Mouse (Mus musculus): ENCODE data around the gene Pdcd7. TPM values are rescaled to one million over a fixed set of nuclear protein-coding genes. Genes with fewer than 3 reads are reported as not detected.

Gene Pdcd7
- polyA plus RNA-seq (2012; rRNA removed), result 11.4 and 14.9 TPM in 2 replicates

DNA sequence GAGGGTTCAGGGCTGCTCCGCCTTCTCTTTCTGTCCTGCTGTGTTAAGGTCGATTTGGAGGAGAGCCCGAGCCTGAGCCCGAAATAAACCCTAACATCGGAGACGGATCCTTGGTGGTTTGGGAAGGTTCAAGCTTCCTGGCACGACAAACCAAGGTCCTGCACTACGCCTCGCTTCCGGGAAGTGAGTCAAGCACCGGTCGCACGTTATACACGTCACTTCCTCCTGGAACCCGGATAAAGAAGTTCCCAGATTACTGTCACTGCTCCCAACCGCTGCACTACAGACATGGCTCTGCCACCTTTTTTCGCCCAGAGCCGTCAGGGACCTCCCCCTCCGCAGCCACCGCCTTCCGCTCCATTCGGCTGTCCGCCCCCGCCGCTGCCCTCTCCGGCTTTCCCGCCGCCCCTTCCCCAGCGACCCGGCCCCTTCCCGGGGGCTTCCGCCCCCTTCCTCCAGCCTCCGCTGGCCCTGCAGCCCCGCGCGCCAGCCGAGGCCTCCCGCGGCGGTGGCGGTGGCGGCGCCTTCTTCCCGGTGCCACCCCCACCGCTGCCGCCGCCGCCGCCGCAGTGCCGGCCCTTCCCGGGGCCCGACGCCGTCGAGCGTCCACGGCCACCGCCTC, at the start of gene Pdcd7:
Gene Pdcd7, plus strand, starts transcription at position 251 of the 622 bp plus-strand sequence.

DNA sequence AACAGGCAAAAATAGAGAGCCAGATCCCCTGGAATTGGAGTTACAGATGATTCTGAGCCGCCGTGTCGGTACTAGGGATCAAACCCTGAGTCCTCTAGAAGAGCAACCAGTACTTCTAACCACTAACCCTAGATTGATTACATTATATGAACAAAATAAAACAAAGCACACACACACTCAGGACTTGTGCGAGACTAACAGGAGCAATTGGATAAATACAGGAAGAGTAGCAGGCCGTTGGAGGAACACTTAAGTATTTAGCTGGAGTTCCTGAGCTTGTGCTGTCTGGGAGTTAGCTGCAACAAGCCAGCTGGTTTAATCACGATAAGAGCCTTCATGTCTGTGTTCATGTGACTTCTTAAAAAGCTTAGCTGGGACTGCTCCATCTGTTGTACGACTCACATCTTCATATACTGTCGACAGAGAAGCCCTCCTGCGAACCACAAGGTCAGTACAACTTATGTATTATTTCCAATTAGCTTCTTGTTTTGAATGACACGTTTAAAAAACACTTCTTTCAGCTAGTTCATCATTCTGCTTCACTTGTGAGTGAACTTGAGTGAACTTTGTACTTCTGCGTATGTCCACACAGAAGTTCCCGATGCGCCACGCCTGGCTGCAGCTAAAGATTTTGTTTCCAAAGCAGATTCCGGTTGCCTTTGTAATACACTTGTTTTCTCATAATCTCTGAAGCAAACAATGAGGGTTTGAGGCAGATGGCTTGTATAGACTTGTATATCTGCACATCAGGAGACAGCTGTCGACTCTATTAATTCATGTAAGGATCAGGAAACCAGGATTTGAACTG, 14.9 kb downstream of the Pdcd7 start, which contains the start of gene Ubap1l:
Gene Ubap1l, plus strand, starts transcription at position 401 of the 808 bp plus-strand sequence.

DNA sequence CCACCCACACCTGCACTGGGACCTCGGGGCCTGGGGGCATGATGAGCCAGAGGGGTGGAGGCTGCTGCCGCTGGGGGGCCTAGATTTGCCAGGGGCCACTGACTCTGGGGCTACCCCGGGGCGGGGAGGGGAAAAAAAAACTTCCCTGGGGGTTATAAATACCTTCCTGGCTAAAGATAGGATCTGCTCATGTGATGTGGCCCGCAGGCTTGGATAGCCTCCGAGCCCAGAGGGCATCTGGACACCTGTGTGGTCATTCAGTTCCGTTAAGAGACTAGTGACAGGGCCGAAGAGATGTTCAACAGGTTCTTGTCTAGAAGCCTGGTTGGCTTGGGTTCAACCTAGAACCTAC, 45.7 kb downstream of the Pdcd7 start, which contains the start of gene Kbtbd13:
Gene Kbtbd13, minus strand, starts transcription at position 40 of the 352 bp plus-strand sequence.

DNA sequence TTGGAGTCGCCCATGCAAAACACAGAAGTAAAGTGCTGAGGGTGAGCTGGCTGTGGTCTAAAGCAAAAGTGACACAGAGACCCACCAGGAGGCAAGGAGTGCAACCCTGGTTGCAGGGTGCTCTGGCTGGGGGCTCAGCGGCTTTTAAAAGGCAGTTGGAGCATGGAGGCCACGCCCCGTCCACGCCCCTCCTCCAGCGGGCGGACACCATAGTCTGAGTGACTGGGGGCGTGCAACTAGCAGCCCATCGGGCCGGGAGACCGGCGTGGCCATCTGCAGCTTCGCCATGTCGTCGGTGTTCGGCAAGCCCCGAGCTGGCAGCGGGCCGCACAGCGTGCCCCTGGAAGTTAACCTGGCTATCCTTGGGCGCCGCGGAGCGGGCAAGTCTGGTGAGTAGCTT, 52.4 kb downstream of the Pdcd7 start, which contains the start of gene Rasl12:
Gene Rasl12, plus strand, starts transcription at position 228 of the 400 bp plus-strand sequence.

Other genes starting within 250 kb of the Pdcd7 start
- 23.3 and 25.4 TPM in 2 replicates for gene Igdcc4, start 244.6 kb upstream of the Pdcd7 start, polyA plus RNA-seq (2012; rRNA removed)
- gene Igdcc3, start 204.9 kb upstream of the Pdcd7 start, polyA plus RNA-seq (2012; rRNA removed), result 0.14 and 0.19 TPM in 2 replicates
- gene Parp16, start 150.8 kb upstream of the Pdcd7 start, polyA plus RNA-seq (2012; rRNA removed), result 13.5 and 16.8 TPM in 2 replicates
- gene Cilp, start 80.9 kb upstream of the Pdcd7 start, polyA plus RNA-seq (2012; rRNA removed), result 8.3 and 10.1 TPM in 2 replicates
- 7.6 and 10.6 TPM in 2 replicates for gene Clpx, start 51.8 kb upstream of the Pdcd7 start, polyA plus RNA-seq (2012; rRNA removed)
- 0.31 and 0.57 TPM in 2 replicates for gene Ubap1l, start 14.9 kb downstream of the Pdcd7 start, polyA plus RNA-seq (2012; rRNA removed)
- gene Kbtbd13, start 45.5 kb downstream of the Pdcd7 start, polyA plus RNA-seq (2012; rRNA removed), result 1.3 and 2.0 TPM in 2 replicates
- gene Rasl12, start 52.4 kb downstream of the Pdcd7 start, polyA plus RNA-seq (2012; rRNA removed), result 6.4 and 8.7 TPM in 2 replicates
- 2.3 and 2.7 TPM in 2 replicates for gene Slc51b, start 76.9 kb downstream of the Pdcd7 start, polyA plus RNA-seq (2012; rRNA removed)
- 8.4 and 10.7 TPM in 2 replicates for gene Mtfmt, start 89.7 kb downstream of the Pdcd7 start, polyA plus RNA-seq (2012; rRNA removed)
- 11.5 and 12.6 TPM in 2 replicates for gene Spg21, start 114.8 kb downstream of the Pdcd7 start, polyA plus RNA-seq (2012; rRNA removed)
- not detected in 2 replicates for gene Ankdd1a, start 174.1 kb downstream of the Pdcd7 start, polyA plus RNA-seq (2012; rRNA removed)
- 13.8 and 17.2 TPM in 2 replicates for gene Plekho2, start 233.9 kb downstream of the Pdcd7 start, polyA plus RNA-seq (2012; rRNA removed)
- gene Pif1, start 241.1 kb downstream of the Pdcd7 start, polyA plus RNA-seq (2012; rRNA removed), result 3.1 and 4.6 TPM in 2 replicates

Data from colon, adult 2 months (tissue).